Mouse (Mus musculus) adrenal gland, postnatal 10 days (tissue): Measurements from ENCODE around the gene Tnni1. TPM values are rescaled to one million over a fixed set of nuclear protein-coding genes. Genes with fewer than 3 reads are reported as not detected.

ENCODE experiments used
- DNase-seq: peaks from one replicate; pipeline ENCODE4 v3.0.0; 2021; ENCODE audit warnings: mixed read lengths
- long read RNA-seq, 2 experiments: library from polyadenylated mRNA; stranded (forward); transcript quantifications; one replicate each; pipeline ENCODE4 v2.0.0; 2021
- total RNA-seq, 2 experiments: library from RNA; stranded (reverse); gene quantifications; 2 replicates each; pipeline ENCODE4 v1.2.3; 2021

Gene Tnni1
- 10 to 100 TPM in 1 of 2 experiments, 1 to 10 TPM in 1; 7.7 to 41.7 TPM for total RNA-seq
- long read RNA-seq, experiment 1, partial matches to known transcripts, result 3 of 8 reads
- long read RNA-seq, experiment 1, other reads (novel, unspliced or antisense), result 5 of 8 reads
- long read RNA-seq, experiment 2, partial matches to known transcripts, result 1 of 2 reads
- long read RNA-seq, experiment 2, other reads (novel, unspliced or antisense), result 1 of 2 reads

GRCm38 (mm10) chr1:135778780-135779535, at the start of gene Tnni1:
Gene Tnni1 (plus strand): TSS chr1:135779434.
- DNase-seq, result no peak

GRCm38 (mm10) chr1:135729821-135730220, 49.4 kb upstream of the Tnni1 start:
- no peak for DNase-seq

GRCm38 (mm10) chr1:135730296-135730695, 48.9 kb upstream of the Tnni1 start:
- no peak for DNase-seq

- DNase-seq, result no peak
Observed at GRCm38 (mm10) chr1:135731393-135731792, 47.8 kb upstream of the Tnni1 start.

GRCm38 (mm10) chr1:135731897-135732684, 47.1 kb upstream of the Tnni1 start:
- no peak for DNase-seq

- DNase-seq, result peak; percentile 47
Observed at GRCm38 (mm10) chr1:135734225-135734937, 44.9 kb upstream of the Tnni1 start.

- DNase-seq, result no peak
Observed at GRCm38 (mm10) chr1:135735460-135735859, 43.8 kb upstream of the Tnni1 start.

- DNase-seq, result no peak
Observed at GRCm38 (mm10) chr1:135744987-135745386, 34.2 kb upstream of the Tnni1 start.

GRCm38 (mm10) chr1:135746248-135746647, 33.0 kb upstream of the Tnni1 start:
- DNase-seq, result no peak

- peak; percentile 95 for DNase-seq
Observed at GRCm38 (mm10) chr1:135752737-135753348, 26.4 kb upstream of the Tnni1 start.

- DNase-seq, result peak; percentile 63
Observed at GRCm38 (mm10) chr1:135755287-135755686, 23.9 kb upstream of the Tnni1 start.

- no peak for DNase-seq
Observed at GRCm38 (mm10) chr1:135755913-135756312, 23.3 kb upstream of the Tnni1 start.

- no peak for DNase-seq
Observed at GRCm38 (mm10) chr1:135757287-135757686, 21.9 kb upstream of the Tnni1 start.

GRCm38 (mm10) chr1:135759685-135760084, 19.5 kb upstream of the Tnni1 start:
- no peak for DNase-seq

GRCm38 (mm10) chr1:135760216-135760615, 19.0 kb upstream of the Tnni1 start:
- no peak for DNase-seq

GRCm38 (mm10) chr1:135761728-135762127, 17.5 kb upstream of the Tnni1 start:
- no peak for DNase-seq

- no peak for DNase-seq
Observed at GRCm38 (mm10) chr1:135763503-135764205, 15.6 kb upstream of the Tnni1 start.

- DNase-seq, result no peak
Observed at GRCm38 (mm10) chr1:135764206-135764528, 15.1 kb upstream of the Tnni1 start.

GRCm38 (mm10) chr1:135765645-135766591, 13.3 kb upstream of the Tnni1 start, which contains the start of gene Phlda3:
Gene Phlda3 (plus strand): TSS chr1:135766119.
- peak; percentile 89 for DNase-seq
